Mouse (Mus musculus): ENCODE data around the gene Ccl6. TPM values are rescaled to one million over a fixed set of nuclear protein-coding genes. Genes with fewer than 3 reads are reported as not detected.

Gene Ccl6
- polyA plus RNA-seq, 1 experiment from 2014 or later, result 2.4 TPM

DNA sequence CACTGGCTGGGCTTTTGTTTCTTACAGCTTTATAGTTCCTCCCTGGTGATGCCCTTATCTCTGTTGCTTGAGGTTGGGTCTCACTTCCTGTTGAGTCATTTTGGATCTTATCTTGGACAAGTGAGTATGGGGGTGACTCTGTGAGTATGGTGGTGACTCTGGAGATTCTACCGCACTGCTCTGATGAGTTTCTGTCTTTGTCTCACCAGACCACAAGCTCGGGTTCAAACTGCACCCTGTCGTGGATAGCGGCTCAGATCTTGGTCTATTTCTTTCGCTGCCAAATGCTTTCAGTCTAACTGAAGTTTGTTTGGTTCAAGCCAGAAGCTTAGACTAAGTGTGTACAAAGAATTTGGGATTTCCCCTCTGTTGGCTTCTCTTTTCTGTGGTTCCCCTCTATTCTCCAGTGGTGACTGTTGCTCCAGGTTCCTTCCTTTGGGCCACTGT, 42.7 kb downstream of the Ccl6 start:
- ATAC-seq (replicated peaks), result no peak
- 92% methylated on average over 5 of the region's 5 CpGs for WGBS

DNA sequence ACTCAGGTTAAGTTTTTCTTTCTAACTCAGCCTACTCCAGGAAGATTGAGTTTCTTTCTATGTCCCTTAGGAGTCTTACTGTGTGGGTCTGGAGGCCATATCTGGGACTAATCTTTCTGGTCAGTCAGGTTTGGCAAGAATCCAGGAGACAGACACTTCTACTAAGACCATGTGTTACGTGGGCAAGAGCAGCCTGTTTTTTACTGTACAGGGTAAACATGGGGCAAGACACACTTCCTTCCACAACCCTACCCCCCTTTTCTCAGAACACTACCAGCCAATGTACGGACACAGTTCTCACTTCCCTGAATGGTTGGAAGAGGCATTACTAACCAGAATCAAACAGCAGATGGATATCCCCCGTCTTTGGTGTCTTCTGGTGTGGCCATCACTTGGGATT, 48.7 kb downstream of the Ccl6 start:
- H3K27ac ChIP-seq (replicated peaks), result no peak overlapping the region
- no peaks in the 10 kb centered on the region for H3K27me3 ChIP-seq
- H3K4me1 ChIP-seq, result no peaks in the 10 kb centered on the region
- H3K4me3 ChIP-seq, result no peak overlapping the region
- H3K36me3 ChIP-seq, result no peaks in the 10 kb centered on the region
- ATAC-seq (replicated peaks), result no peak
- WGBS, result 82% methylated on average over 3 of the region's 3 CpGs
- no peak overlapping the region for H3K4me2 ChIP-seq (replicated peaks)
- no peaks in the 10 kb centered on the region for H3K9me3 ChIP-seq
- H3K9ac ChIP-seq (replicated peaks), result no peak overlapping the region

More for the DNA sequence above, 42.7 kb downstream of the Ccl6 start:
- Histone ChIP-seq H3K4me3 (no peak overlapping the region), H3K36me3 (no peaks in the 10 kb centered on the region), H3K4me1 (no peaks in the 10 kb centered on the region), H3K9ac (replicated peaks) (no peak overlapping the region), H3K4me2 (replicated peaks) (no peak overlapping the region), H3K9me3 (no peaks in the 10 kb centered on the region), H3K27me3 (no peaks in the 10 kb centered on the region), H3K27ac (replicated peaks) (no peak overlapping the region)

DNA sequence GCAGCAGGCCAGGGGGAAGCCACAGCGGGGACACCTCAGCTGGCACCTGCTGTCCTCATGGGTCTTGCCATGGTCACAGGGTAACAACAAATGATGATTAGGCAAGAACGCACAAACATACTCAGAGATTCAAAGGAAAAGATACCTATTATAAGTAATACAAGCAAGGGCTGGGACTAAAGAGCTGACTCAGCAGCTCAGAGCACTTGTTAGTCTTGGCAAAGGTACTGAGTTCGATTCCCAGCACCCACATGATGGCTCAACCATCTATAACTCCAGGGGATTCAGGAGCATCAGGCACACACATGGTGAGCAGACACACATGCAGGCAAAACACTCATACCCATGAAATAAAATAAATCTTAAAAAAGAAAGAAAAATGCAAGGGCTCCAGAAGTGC, 51.5 kb downstream of the Ccl6 start:
- H3K4me3 ChIP-seq, result no peak overlapping the region
- H3K27me3 ChIP-seq, result no peaks in the 10 kb centered on the region
- H3K27ac ChIP-seq (replicated peaks), result no peak overlapping the region
- no peak overlapping the region for H3K9ac ChIP-seq (replicated peaks)
- 88% methylated on average over 3 of the region's 3 CpGs for whole genome bisulfite sequencing
- H3K4me1 ChIP-seq, result no peaks in the 10 kb centered on the region
- no peaks in the 10 kb centered on the region for H3K9me3 ChIP-seq
- no peak for ATAC-seq (replicated peaks)
- no peak overlapping the region for H3K4me2 ChIP-seq (replicated peaks)
- no peaks in the 10 kb centered on the region for H3K36me3 ChIP-seq

DNA sequence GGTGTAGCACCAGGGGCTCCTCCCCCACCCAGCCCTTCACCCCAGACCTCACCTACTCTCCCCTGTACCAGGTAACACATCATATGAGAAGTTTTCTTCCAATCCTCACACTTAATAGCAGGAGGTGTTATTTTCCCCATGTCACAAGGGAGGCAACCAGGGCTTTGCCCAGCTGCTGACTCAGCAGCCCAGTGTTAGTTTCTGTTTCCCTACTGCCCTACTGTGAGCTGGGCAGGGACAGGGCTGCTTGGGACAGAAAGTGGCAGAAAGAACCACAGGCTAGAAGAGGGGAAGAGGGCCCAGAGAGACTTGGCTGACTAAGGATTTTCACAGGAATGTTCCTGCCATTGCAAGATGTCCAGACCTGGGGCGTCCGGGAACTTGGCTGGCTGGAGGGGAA, 52.0 kb downstream of the Ccl6 start:
- no peak for ATAC-seq (replicated peaks)
- Histone ChIP-seq H3K4me3 (no peak overlapping the region), H3K9me3 (no peaks in the 10 kb centered on the region), H3K27ac (replicated peaks) (no peak overlapping the region), H3K36me3 (no peaks in the 10 kb centered on the region), H3K4me1 (no peaks in the 10 kb centered on the region), H3K27me3 (no peaks in the 10 kb centered on the region), H3K4me2 (replicated peaks) (no peak overlapping the region), H3K9ac (replicated peaks) (no peak overlapping the region)
- 89% methylated on average over 2 of the region's 2 CpGs for WGBS

DNA sequence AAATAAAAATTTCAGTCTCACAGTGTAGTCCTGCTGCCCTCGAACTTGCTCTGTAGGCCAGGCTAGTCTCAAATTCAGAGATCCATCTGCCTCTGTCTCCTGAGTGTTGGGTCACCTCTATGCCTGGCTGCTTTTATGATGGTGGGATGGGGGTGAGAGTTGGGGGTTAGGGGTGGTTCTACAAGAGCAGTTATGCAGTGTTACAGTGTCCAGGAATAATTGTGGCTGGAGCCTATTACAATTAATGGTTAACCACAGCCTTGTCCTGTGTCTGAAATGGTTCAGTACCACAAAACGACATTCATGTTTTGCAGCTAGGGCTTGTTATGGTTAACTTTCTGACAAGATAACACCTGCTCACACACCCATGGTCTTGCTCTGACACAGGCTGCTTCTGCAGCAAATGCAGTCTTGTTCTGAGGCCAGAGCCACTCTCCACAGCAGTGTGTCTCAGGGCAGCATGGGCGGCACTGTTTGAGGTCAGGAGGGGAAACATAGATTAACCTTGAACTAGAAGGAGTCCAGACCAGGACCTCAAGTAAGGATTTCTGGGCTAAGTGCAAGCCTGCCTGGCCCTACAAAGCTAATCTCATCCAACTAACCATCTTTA, 54.1 kb downstream of the Ccl6 start:
- Histone ChIP-seq H3K4me3 (no peak overlapping the region), H3K4me1 (peaks cover 12% of the 10 kb centered on the region), H3K27ac (replicated peaks) (no peak overlapping the region), H3K9me3 (no peaks in the 10 kb centered on the region), H3K9ac (replicated peaks) (no peak overlapping the region), H3K4me2 (replicated peaks) (no peak overlapping the region), H3K36me3 (no peaks in the 10 kb centered on the region), H3K27me3 (no peaks in the 10 kb centered on the region)
- no peak for ATAC-seq (replicated peaks)
- 89% methylated on average over 3 of the region's 3 CpGs for WGBS

Other genes starting within 250 kb of the Ccl6 start
- 27.2 and 29.6 TPM in 2 replicates for gene Rasl10b, start 183.9 kb downstream of the Ccl6 start, polyA plus RNA-seq (2015; fragmentation: Nextera tagmentation; extraction: Ambion mirVana)
- gene Gas2l2, start 163.6 kb downstream of the Ccl6 start, polyA plus RNA-seq (2015; fragmentation: Nextera tagmentation; extraction: Ambion mirVana), result 0.69 and 0.80 TPM in 2 replicates
- 0.22 and 0.36 TPM in 2 replicates for gene 1700020L24Rik, start 155.4 kb downstream of the Ccl6 start, polyA plus RNA-seq (2015; fragmentation: Nextera tagmentation; extraction: Ambion mirVana)
- 2.5 and 2.7 TPM in 2 replicates for gene Mmp28, start 130.0 kb downstream of the Ccl6 start, polyA plus RNA-seq (2015; fragmentation: Nextera tagmentation; extraction: Ambion mirVana)
- gene Taf15, start 120.0 kb downstream of the Ccl6 start, polyA plus RNA-seq (2015; fragmentation: Nextera tagmentation; extraction: Ambion mirVana), result 12.3 and 12.9 TPM in 2 replicates
- not detected in 2 replicates for gene Heatr9, start 70.9 kb downstream of the Ccl6 start, polyA plus RNA-seq (2015; fragmentation: Nextera tagmentation; extraction: Ambion mirVana)
- not detected in 2 replicates for gene Ccl5, start 62.6 kb downstream of the Ccl6 start, polyA plus RNA-seq (2015; fragmentation: Nextera tagmentation; extraction: Ambion mirVana)
- 1.2 and 1.7 TPM in 2 replicates for gene Ccl9, start 14.5 kb downstream of the Ccl6 start, polyA plus RNA-seq (2015; fragmentation: Nextera tagmentation; extraction: Ambion mirVana)
- not detected in 2 replicates for gene Rpl9-ps1, start 52.5 kb upstream of the Ccl6 start, polyA plus RNA-seq (2015; fragmentation: Nextera tagmentation; extraction: Ambion mirVana)
- 1.2 and 1.5 TPM in 2 replicates for gene Ccl3, start 56.3 kb upstream of the Ccl6 start, polyA plus RNA-seq (2015; fragmentation: Nextera tagmentation; extraction: Ambion mirVana)
- 0.40 and 0.46 TPM in 2 replicates for gene Ccl4, start 69.5 kb upstream of the Ccl6 start, polyA plus RNA-seq (2015; fragmentation: Nextera tagmentation; extraction: Ambion mirVana)
- not detected in 2 replicates for gene Wfdc17, start 110.9 kb upstream of the Ccl6 start, polyA plus RNA-seq (2015; fragmentation: Nextera tagmentation; extraction: Ambion mirVana)
- not detected in 2 replicates for gene Wfdc18, start 115.9 kb upstream of the Ccl6 start, polyA plus RNA-seq (2015; fragmentation: Nextera tagmentation; extraction: Ambion mirVana)
- not detected in 2 replicates for gene Wfdc21, start 153.9 kb upstream of the Ccl6 start, polyA plus RNA-seq (2015; fragmentation: Nextera tagmentation; extraction: Ambion mirVana)
- gene Heatr6, start 160.6 kb upstream of the Ccl6 start, polyA plus RNA-seq (2015; fragmentation: Nextera tagmentation; extraction: Ambion mirVana), result 42.4 TPM in 2 replicates

Data from forebrain, embryonic 15.5 days (tissue).